Mouse (Mus musculus): Measurements from ENCODE around the gene Uchl1.
A peak's percentile ranks its signal among the peaks of the same experiment; 100 is the strongest.

Uchl1 gene

DNA sequence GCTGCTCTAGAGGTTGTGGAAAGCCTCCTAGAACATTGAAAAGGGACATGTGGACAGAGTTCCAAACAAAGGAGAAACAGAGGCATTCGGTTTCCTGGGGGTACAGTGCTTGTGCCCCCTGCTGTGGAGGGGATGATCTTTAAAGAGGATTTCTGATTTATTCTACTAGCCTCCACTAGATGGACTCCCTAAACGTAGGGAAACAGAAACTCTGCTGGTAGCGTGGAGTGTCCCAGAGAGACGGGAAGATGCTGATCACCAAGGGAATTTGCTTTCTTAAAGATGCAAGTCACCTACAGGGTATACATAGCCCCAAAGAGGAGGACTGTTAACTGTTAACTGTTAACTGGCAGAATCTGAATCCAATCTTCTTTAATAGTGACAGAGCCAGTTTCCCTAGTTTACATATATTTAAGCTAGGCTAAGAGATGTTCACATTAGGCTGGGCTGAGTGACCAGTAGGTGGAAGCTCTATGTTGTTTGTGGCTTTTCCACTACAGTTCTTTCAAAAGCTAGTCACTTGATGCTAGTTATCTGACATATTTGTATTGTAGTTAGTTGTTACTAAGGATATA is 34.6 kb downstream of the Uchl1 start:
- no peak for DNase-seq

DNA sequence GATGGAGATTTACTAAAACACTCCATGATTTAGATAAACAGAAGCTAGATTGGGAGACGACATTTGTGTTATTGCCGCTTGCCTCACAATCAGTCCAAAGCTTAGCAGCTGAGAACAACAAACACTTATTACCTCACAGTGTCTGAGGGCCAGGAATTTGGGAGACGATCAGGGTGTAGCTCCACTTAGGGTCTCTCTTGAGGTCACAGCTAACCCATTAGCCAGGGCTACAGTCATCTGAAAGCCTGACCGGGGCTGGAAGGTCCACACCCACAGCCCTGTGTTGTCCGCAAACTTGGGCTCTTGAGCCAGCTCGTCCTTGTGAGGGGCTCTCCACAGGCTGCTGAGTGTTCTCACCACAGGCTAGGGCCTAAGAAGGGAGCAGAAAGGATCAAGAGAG is 36.9 kb downstream of the Uchl1 start:
- DNase-seq: no peak

DNA sequence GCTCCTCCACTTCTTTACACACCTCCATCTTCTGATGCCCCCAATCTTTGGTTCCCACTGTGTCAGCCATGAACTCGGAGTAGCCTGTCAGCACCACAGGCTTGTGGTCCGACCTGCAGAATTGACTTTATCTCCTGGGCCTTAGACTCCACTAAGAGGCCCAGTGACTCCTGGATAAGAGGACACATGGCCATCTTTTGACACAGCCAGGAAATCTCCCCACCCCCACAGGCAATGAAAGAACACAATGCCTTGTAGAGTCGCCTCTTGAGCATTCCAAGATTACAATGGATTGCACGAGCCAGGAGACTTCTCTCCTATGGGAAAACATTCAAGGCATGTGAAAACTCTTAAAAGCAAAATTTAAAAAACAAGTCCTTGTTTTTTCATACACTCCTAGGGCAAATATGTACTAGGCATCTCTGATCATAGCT is 39.6 kb downstream of the Uchl1 start:
- DNase-seq: no peak

DNA sequence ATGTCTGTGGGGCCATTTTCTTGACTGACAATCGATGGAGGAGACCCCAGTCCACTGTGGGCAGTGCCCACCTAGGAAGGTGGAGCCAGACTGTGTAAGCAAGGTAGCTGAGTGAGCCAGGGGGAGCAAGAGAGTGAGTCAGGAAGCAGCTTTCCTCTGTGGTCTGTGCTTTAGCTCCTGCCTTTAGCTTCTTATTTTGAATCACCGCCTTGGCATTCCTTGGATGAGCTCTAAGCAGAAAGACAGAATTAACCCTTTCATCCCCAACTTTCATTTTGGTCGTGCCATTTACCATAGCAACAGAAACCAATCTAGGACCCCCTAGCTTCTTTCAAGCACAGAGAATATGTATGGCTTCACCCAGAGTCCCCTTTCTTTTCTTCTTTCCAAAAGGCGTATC is 42.0 kb downstream of the Uchl1 start:
- DNase-seq: no peak

GRCm38 (mm10) chr5:66718413-66718812 is 42.5 kb downstream of the Uchl1 start:
- no peak for DNase-seq

- no peak for DNase-seq
Measured at GRCm38 (mm10) chr5:66718880-66719279, 43.0 kb downstream of the Uchl1 start.

- no peak for DNase-seq
Measured at GRCm38 (mm10) chr5:66720921-66721320, 45.0 kb downstream of the Uchl1 start.

GRCm38 (mm10) chr5:66722586-66722985 is 46.7 kb downstream of the Uchl1 start:
- no peak for DNase-seq

GRCm38 (mm10) chr5:66723037-66723436 is 47.1 kb downstream of the Uchl1 start:
- no peak for DNase-seq

- no peak for DNase-seq
Measured at GRCm38 (mm10) chr5:66723626-66724025, 47.7 kb downstream of the Uchl1 start.

DNA sequence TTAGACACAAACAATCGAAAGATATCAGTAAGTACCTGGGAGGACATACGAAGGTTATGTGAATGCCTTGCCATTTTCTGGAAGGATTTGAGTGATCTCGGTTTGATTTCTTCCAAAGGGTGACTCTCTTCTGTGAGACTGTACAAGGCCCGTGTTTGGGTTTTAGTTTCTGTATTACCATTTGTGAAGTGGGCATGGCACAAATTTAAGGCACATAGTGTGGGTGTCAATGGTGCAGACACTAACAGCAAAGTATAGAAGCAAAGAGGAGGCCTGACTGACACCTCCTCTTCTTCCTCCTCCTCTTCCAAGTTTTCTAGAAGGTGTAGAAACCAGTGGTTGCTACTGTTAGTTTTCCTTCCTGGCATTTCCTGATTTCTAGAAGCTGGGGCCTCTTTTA is 53.4 kb downstream of the Uchl1 start:
- no peak for DNase-seq

DNA sequence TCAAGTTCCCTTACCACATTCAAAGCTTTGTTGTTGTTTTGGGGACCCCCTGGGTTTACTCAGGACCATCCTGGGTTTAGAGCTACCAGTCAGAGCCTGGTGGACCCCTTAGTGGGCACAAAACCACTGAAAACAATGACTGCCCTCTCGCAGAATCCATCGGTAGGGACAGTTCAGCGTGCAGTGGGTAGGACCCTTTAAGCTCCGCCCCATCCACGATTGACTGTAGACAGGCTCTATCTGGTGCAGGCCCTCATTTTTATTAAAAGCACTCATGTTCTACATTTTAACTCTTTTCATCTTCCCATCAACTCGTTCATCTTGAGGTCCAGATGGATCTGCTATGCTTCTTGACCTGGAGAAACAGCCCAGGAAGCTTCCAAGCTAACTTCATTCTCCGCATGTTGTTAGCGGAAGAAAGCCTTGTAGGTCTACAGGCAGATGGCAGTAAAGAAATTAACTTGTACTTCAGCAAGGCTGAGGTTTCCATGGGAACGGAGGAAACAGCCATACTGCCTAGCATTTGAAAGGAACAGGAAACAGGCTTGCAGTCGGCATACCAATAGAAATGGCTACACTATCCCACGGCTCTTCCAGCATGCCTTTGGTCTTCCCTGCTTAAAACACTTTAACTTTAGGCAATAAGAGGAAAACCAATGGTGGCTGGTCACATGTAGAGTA is 54.9 kb downstream of the Uchl1 start:
- peak; percentile 10 for DNase-seq

- DNase-seq: no peak
Measured at GRCm38 (mm10) chr5:66731302-66731697, 55.4 kb downstream of the Uchl1 start.

- no peak for DNase-seq
Measured at GRCm38 (mm10) chr5:66733556-66733955, 57.7 kb downstream of the Uchl1 start.

All from kidney, adult 18-20 months (tissue).